Mouse (Mus musculus) liver, embryonic 14.5 days (tissue): ENCODE results near the gene Intu.

Experiments used
- CTCF ChIP-seq: IDR thresholded peaks from 2 replicates; pipeline ENCODE4 v1.5.1; 2016; ENCODE audit warnings: antibody characterized with exemption, low read depth, control low read depth
- EP300 ChIP-seq: IDR thresholded peaks from 2 replicates; pipeline ENCODE4 v1.6.1; 2016; ENCODE audit warnings: antibody characterized with exemption, low read depth

- TF ChIP-seq EP300 (no peak), CTCF (no peak)
Observed at GRCm38 (mm10) chr3:40510567-40510966, 20.5 kb upstream of the Intu start.
